Mouse (Mus musculus) liver, adult 2 months (tissue): Measurements from ENCODE around the gene Adgrf5. TPM values are rescaled to one million over a fixed set of nuclear protein-coding genes. Genes with fewer than 3 reads are reported as not detected.

Experiments
- DNase-seq: peaks from one replicate; pipeline ENCODE4 v3.0.0-alpha.2; 2011; ENCODE audit warnings: low read depth, low spot score; ENCODE audit errors: extremely low read depth
- H3K27ac ChIP-seq: fragments of 200-500 bp; replicated peaks from 2 replicates; pipeline ENCODE4 v1.5.1; 2012; ENCODE audit warnings: low read depth, mild to moderate bottlenecking, control low read depth, inconsistent platforms, low read length; ENCODE audit not compliant: insufficient read depth
- H3K27me3 ChIP-seq: fragments of 200-500 bp; 2 replicates; pipeline ENCODE4 v1.6.1; 2012; ENCODE audit warnings: mild to moderate bottlenecking, moderate library complexity, low read length, inconsistent platforms; ENCODE audit not compliant: control insufficient read depth, insufficient read depth
- H3K36me3 ChIP-seq: fragments of 200-500 bp; 2 replicates; pipeline ENCODE4 v1.6.1; 2012; ENCODE audit warnings: low read length, inconsistent platforms; ENCODE audit not compliant: control insufficient read depth, insufficient read depth
- H3K4me1 ChIP-seq: fragments of 200-500 bp; 2 replicates; pipeline ENCODE4 v1.6.1; 2011; ENCODE audit warnings: low read length; ENCODE audit not compliant: control insufficient read depth, insufficient read depth
- H3K4me3 ChIP-seq: fragments of 200-500 bp; 2 replicates; pipeline ENCODE4 v1.5.1; 2011; ENCODE audit warnings: low read depth, mild to moderate bottlenecking, control low read depth, low read length, moderate library complexity; ENCODE audit not compliant: insufficient read depth
- H3K79me2 ChIP-seq: fragments of 200-500 bp; 2 replicates; pipeline ENCODE4 v1.6.1; 2012; ENCODE audit warnings: inconsistent platforms, mild to moderate bottlenecking, low read length, moderate library complexity; ENCODE audit not compliant: control insufficient read depth, insufficient read depth
- H3K9ac ChIP-seq: fragments of 200-500 bp; 2 replicates; pipeline ENCODE4 v1.6.1; 2012; ENCODE audit warnings: low read depth, mild to moderate bottlenecking, control low read depth, inconsistent platforms, low read length
- CTCF ChIP-seq: fragments of 200-500 bp; IDR thresholded peaks from 2 replicates; pipeline ENCODE4 v1.5.1; 2011; ENCODE audit warnings: low read depth, low read length, control low read depth
- POLR2A ChIP-seq: fragments of 200-500 bp; IDR thresholded peaks from 2 replicates; pipeline ENCODE4 v1.6.1; 2011; ENCODE audit warnings: low read length, control low read depth; ENCODE audit not compliant: insufficient read depth; ENCODE audit errors: extremely low read depth
- WGBS: fragments of 180-500 bp; shearing (Covaris S2); methylation state at CpG from one replicate; pipeline ENCODE4 v1.1.7; 2018; 5-methylcytosine and 5-hydroxymethylcytosine counted together
- polyA plus RNA-seq: library from polyadenylated mRNA; depleted of rRNA; stranded (reverse); fragments of >200 nt; gene quantifications from 2 replicates; pipeline ENCODE4 v1.2.3, GENCODE M21; 2012
- total RNA-seq: library from RNA; depleted of rRNA; stranded (reverse); fragments of >200 nt; gene quantifications from 2 replicates; pipeline ENCODE4 v1.2.3, GENCODE M21; 2014

Gene Adgrf5
- total and polyA plus RNA-seq, 2 experiments = 6.0 to 25.8 TPM

DNA sequence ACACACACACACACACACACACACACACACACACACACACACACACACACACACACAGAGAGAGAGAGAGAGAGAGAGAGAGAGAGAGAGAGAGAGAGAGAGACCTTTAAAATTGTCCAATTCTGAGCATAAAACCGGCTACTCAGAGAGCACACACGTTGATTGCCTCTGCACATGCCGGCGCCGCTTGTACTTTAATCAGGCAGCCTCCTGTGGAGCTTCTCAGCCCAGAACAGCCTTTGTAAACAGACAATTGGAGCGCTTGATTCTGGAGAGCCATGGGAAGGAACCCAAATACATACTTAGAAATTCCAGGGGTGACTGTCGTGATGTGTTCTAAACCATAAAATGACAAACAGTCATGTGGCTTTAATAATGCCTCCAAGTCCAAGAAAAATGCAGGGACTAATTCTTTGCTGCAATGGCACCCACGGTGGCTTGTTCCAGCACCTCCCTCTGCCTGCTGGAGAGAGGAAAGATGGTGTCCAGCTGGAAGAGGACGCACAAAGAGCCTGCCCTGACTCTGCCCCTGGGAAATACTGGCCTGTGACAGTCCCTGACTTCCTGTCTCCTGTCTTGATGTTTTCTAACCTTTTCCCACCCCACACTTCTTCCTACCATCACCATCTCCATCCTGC is 2.2 kb upstream of the Adgrf5 start:
- Histone ChIP-seq H3K4me3 (no peak overlapping the region), H3K4me1 (peaks cover 11% of the 10 kb centered on the region), H3K36me3 (no peaks in the 10 kb centered on the region), H3K27ac (no peak overlapping the region), H3K27me3 (no peaks in the 10 kb centered on the region), H3K79me2 (no peaks in the 10 kb centered on the region), H3K9ac (no peak overlapping the region)
- TF ChIP-seq CTCF (no peak), POLR2A (no peak)
- WGBS = 5% methylated on average over 9 of the region's 9 CpGs
- DNase-seq = peak; percentile 33

DNA sequence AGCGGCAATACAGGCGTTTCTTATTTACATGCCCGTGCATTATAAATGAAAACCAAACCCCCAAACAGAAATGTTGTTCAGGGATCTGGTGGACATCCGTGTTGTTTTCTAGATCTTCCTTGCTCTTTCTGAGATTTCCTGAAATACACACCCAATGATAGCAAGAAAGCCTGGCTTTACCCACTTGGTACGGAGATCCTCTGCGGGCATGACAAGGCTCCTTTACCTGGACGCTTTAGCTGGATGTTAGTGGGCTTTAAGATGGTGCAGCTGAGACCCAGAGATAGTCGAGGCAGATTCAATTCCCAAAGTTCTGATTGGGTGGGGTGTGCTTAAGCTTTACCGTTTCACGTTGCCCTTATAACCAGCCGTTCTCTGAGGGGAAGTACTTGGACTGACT is 770 bp downstream of the Adgrf5 start:
- DNase-seq = no peak
- Histone ChIP-seq H3K27me3 (no peaks in the 10 kb centered on the region), H3K9ac (peak overlapping the region; percentile 45), H3K79me2 (no peaks in the 10 kb centered on the region), H3K4me1 (peaks cover 11% of the 10 kb centered on the region), H3K27ac (peak overlapping the region; percentile 77), H3K4me3 (peak overlapping the region; percentile 45), H3K36me3 (no peaks in the 10 kb centered on the region)
- TF ChIP-seq POLR2A (no peak), CTCF (no peak)
- WGBS = 31% methylated on average over 11 of the region's 11 CpGs

DNA sequence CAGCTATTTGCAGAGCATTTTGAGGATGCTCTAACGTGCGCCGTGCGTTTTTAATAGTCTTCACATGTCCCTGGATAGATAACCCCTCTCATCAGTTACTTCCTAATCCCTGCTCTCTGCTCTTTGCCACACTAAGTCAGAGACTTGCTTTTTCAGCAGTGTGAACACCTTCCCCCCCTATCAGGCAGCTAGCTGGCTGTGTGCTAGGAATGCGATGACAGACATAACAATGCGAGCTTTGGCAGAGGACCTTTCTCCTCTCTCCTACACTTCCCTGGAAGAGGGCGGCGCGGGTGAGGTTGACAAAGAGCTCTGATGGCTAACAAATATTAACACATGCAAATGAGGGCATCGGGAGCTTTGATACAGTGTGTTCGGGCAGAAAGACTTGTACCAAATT is 2.1 kb downstream of the Adgrf5 start:
- no peak overlapping the region; the same call in 1 of the 2 replicates for H3K4me3 ChIP-seq
- H3K4me1 ChIP-seq = peaks cover 11% of the 10 kb centered on the region
- no peaks in the 10 kb centered on the region for H3K27me3 ChIP-seq
- no peak for DNase-seq
- no peak for TF ChIP-seq CTCF
- no peak for TF ChIP-seq POLR2A
- no peak overlapping the region for H3K27ac ChIP-seq
- 25% methylated on average over 11 of the region's 11 CpGs for WGBS
- no peak overlapping the region for H3K9ac ChIP-seq
- H3K79me2 ChIP-seq = no peaks in the 10 kb centered on the region
- no peaks in the 10 kb centered on the region for H3K36me3 ChIP-seq

DNA sequence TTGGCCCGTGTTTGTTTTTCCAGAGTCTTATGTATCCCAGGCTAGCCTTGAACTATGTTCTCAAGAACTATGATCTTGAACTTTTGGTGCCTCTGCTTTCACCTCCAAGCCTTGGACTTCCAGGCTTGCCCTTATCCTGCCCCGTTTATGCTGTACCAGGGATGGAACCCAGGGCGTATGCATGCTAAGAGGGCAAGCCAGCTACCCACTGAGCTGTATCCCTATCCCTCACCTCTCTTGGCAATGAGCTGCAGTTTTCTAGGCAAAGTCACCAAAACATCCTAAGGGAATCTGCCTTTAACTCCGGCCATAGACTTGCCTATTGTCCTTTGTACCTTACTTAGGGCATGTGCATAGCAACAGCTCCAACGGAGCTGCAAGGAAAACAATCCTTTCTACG is 2.6 kb downstream of the Adgrf5 start:
- H3K27ac ChIP-seq = peak overlapping the region; percentile 53
- TF ChIP-seq POLR2A (no peak), CTCF (no peak)
- H3K36me3 ChIP-seq = no peaks in the 10 kb centered on the region
- DNase-seq = no peak
- H3K79me2 ChIP-seq = no peaks in the 10 kb centered on the region
- no peak overlapping the region; the same call in 1 of the 2 replicates for H3K4me3 ChIP-seq
- no peaks in the 10 kb centered on the region for H3K27me3 ChIP-seq
- WGBS = 46% methylated on average over 6 of the region's 6 CpGs
- H3K4me1 ChIP-seq = peaks cover 10% of the 10 kb centered on the region
- H3K9ac ChIP-seq = peak overlapping the region; percentile 49; the same call in 1 of the 2 replicates

DNA sequence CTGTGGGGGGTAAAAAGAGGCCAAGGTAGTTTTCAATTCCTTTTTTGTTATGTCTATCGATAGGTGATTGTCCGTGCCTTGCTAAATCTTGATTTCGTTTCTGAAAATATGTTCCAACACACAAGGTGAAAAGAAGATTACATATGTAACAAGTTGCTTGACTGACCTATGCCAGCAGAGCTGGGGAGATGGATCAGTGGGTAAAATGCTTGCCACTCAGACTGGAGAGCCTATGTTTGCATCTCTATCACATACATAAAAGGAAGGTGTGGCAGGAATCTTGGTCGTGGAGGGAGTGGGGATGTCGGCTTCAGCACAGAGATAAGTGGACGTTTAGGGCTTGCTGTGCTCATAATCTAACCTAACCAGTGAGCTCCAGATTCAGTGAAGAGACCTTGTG is 3.7 kb downstream of the Adgrf5 start:
- Histone ChIP-seq H3K27me3 (no peaks in the 10 kb centered on the region), H3K4me3 (no peak overlapping the region), H3K79me2 (no peaks in the 10 kb centered on the region), H3K36me3 (no peaks in the 10 kb centered on the region), H3K4me1 (peaks cover 10% of the 10 kb centered on the region), H3K9ac (no peak overlapping the region), H3K27ac (no peak overlapping the region)
- WGBS = 78% methylated on average over 6 of the region's 6 CpGs
- TF ChIP-seq CTCF = no peak
- TF ChIP-seq POLR2A = no peak
- no peak for DNase-seq

DNA sequence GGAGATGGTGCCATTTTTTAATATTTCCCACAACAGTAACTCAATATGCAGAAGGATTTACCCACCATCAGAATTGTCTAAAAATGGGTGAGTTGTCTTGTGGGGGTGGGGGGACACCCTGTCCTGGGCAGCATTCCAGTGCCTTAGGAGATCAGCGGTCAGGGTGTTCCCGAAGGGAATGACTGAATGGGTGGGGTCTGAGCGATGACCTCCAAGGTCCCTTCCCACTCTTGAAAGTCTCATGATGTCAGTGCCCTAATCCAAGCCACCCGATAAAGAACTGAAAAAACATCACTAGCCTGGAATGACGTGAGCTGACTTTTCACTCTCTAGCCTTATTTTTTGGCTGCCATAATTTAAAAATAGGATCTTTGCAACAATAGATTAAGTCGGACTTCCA is 5.0 kb downstream of the Adgrf5 start:
- 70% methylated on average over 6 of the region's 6 CpGs for WGBS
- Histone ChIP-seq H3K4me1 (peaks cover 7% of the 10 kb centered on the region), H3K9ac (no peak overlapping the region), H3K27me3 (no peaks in the 10 kb centered on the region), H3K27ac (peak overlapping the region; percentile 36; the same call in 1 of the 2 replicates), H3K36me3 (no peaks in the 10 kb centered on the region), H3K4me3 (no peak overlapping the region), H3K79me2 (no peaks in the 10 kb centered on the region)
- no peak for TF ChIP-seq POLR2A
- no peak for TF ChIP-seq CTCF
- peak; percentile 16 for DNase-seq
